Mouse (Mus musculus): Measurements from ENCODE around the gene Wwox. TPM values are rescaled to one million over a fixed set of nuclear protein-coding genes. Genes with fewer than 3 reads are reported as not detected.

The Wwox gene
- polyA plus RNA-seq, 1 experiment from 2014 or later, result 9.0 TPM

- Histone ChIP-seq H3K27ac (replicated peaks) (no peak overlapping the region), H3K4me1 (peaks cover 30% of the 10 kb centered on the region), H3K27me3 (replicated peaks) (no peaks in the 10 kb centered on the region), H3K4me2 (no peak overlapping the region), H3K9ac (no peak overlapping the region), H3K4me3 (no peak overlapping the region), H3K9me3 (no peaks in the 10 kb centered on the region), H3K36me3 (no peaks in the 10 kb centered on the region)
- 58% methylated on average over 4 of the region's 4 CpGs for WGBS
- no peak for ATAC-seq (ENCODE audit: extremely low read depth, insufficient number of reproducible peaks, low FRiP score, low TSS enrichment)
Observed at GRCm38 (mm10) chr8:115380017-115380416, 940.6 kb downstream of the Wwox start.

- H3K4me1 ChIP-seq, result no peaks in the 10 kb centered on the region
- no peak overlapping the region for H3K27ac ChIP-seq (replicated peaks)
- no peaks in the 10 kb centered on the region for H3K9me3 ChIP-seq
- H3K4me3 ChIP-seq, result no peak overlapping the region
- 0 out of 2 replicates have a peak, but pooled peaks cover 6% of the 10 kb centered on the region for H3K27me3 ChIP-seq (replicated peaks)
- H3K9ac ChIP-seq, result no peak overlapping the region
- no peaks in the 10 kb centered on the region for H3K36me3 ChIP-seq
- ATAC-seq (ENCODE audit: extremely low read depth, insufficient number of reproducible peaks, low FRiP score, low TSS enrichment), result no peak
- WGBS, result 74% methylated on average over 5 of the region's 5 CpGs
- H3K4me2 ChIP-seq, result no peak overlapping the region
Observed at GRCm38 (mm10) chr8:115390921-115391504, 951.6 kb downstream of the Wwox start.

GRCm38 (mm10) chr8:115395840-115396239, 956.4 kb downstream of the Wwox start:
- Histone ChIP-seq H3K36me3 (no peaks in the 10 kb centered on the region), H3K9me3 (no peaks in the 10 kb centered on the region), H3K4me2 (no peak overlapping the region), H3K27me3 (replicated peaks) (0 out of 2 replicates have a peak, but pooled peaks cover 9% of the 10 kb centered on the region), H3K4me3 (no peak overlapping the region), H3K4me1 (no peaks in the 10 kb centered on the region), H3K27ac (replicated peaks) (no peak overlapping the region), H3K9ac (no peak overlapping the region)
- WGBS, result 65% methylated on average over 5 of the region's 5 CpGs
- ATAC-seq (ENCODE audit: extremely low read depth, insufficient number of reproducible peaks, low FRiP score, low TSS enrichment), result no peak

- WGBS, result 72% methylated on average over 3 of the region's 3 CpGs
- no peaks in the 10 kb centered on the region for H3K36me3 ChIP-seq
- H3K4me1 ChIP-seq, result no peaks in the 10 kb centered on the region
- no peak for ATAC-seq (ENCODE audit: extremely low read depth, insufficient number of reproducible peaks, low FRiP score, low TSS enrichment)
- H3K4me2 ChIP-seq, result no peak overlapping the region
- H3K4me3 ChIP-seq, result no peak overlapping the region
- no peak overlapping the region for H3K27ac ChIP-seq (replicated peaks)
- H3K9me3 ChIP-seq, result no peaks in the 10 kb centered on the region
- H3K27me3 ChIP-seq (replicated peaks), result peaks cover 13% of the 10 kb centered on the region; the same call in 1 of the 2 replicates
- no peak overlapping the region for H3K9ac ChIP-seq
Observed at GRCm38 (mm10) chr8:115397981-115398380, 958.5 kb downstream of the Wwox start.

- WGBS, result 49% methylated on average over 15 of the region's 15 CpGs
- no peaks in the 10 kb centered on the region for H3K9me3 ChIP-seq
- H3K4me3 ChIP-seq, result no peak overlapping the region
- H3K27ac ChIP-seq (replicated peaks), result no peak overlapping the region
- no peak overlapping the region for H3K4me2 ChIP-seq
- no peak overlapping the region for H3K9ac ChIP-seq
- ATAC-seq (ENCODE audit: extremely low read depth, insufficient number of reproducible peaks, low FRiP score, low TSS enrichment), result no peak
- peaks cover 19% of the 10 kb centered on the region for H3K27me3 ChIP-seq (replicated peaks)
- no peaks in the 10 kb centered on the region for H3K36me3 ChIP-seq
- H3K4me1 ChIP-seq, result no peaks in the 10 kb centered on the region
Observed at GRCm38 (mm10) chr8:115400013-115400720, 960.7 kb downstream of the Wwox start.

Other genes with a start within 250 kb of the Wwox start
- 0.57 and 0.87 TPM in 2 replicates for gene Vat1l, start 234.0 kb upstream of the Wwox start, polyA plus RNA-seq (2015; fragmentation: Nextera tagmentation; extraction: Ambion mirVana)
- not detected in 2 replicates for gene Clec3a, start 21.6 kb upstream of the Wwox start, polyA plus RNA-seq (2015; fragmentation: Nextera tagmentation; extraction: Ambion mirVana)

Data from heart, embryonic 13.5 days (tissue).